Mouse (Mus musculus) embryonic facial prominence, embryonic 13.5 days (tissue): ENCODE results near the gene Kcnip4. TPM values are rescaled to one million over a fixed set of nuclear protein-coding genes. Genes with fewer than 3 reads are reported as not detected.

Source experiments
- ATAC-seq: fragments of 200-750 bp; cut with Nextera tagmentation; 2 replicates; pipeline ENCODE4 v1.8.0; 2017; ENCODE audit warnings: low read depth; ENCODE audit not compliant: insufficient number of reproducible peaks, insufficient read depth, low FRiP score, low TSS enrichment
- H3K27ac ChIP-seq: fragments of 300-500 bp; sonication (generic); 2 replicates; pipeline ENCODE4 v1.5.1; 2015; ENCODE audit warnings: moderate library complexity, mild to moderate bottlenecking, inconsistent platforms
- H3K27me3 ChIP-seq: fragments of 300-500 bp; sonication (generic); 2 replicates; pipeline ENCODE4 v1.6.1; 2015; ENCODE audit warnings: mild to moderate bottlenecking, inconsistent platforms
- H3K36me3 ChIP-seq: fragments of 300-500 bp; sonication (generic); 2 replicates; pipeline ENCODE4 v1.6.1; 2015; ENCODE audit warnings: mild to moderate bottlenecking, inconsistent platforms
- H3K4me1 ChIP-seq: fragments of 300-500 bp; sonication (generic); 2 replicates; pipeline ENCODE4 v1.6.1; 2015; ENCODE audit warnings: inconsistent platforms
- H3K4me2 ChIP-seq: fragments of 300-500 bp; sonication (generic); 2 replicates; pipeline ENCODE4 v1.6.1; 2015; ENCODE audit warnings: moderate library complexity, mild to moderate bottlenecking, inconsistent platforms
- H3K4me3 ChIP-seq: fragments of 300-500 bp; sonication (generic); 2 replicates; pipeline ENCODE4 v1.5.1; 2015; ENCODE audit warnings: mild to moderate bottlenecking, inconsistent platforms
- H3K9ac ChIP-seq: fragments of 300-500 bp; sonication (generic); 2 replicates; pipeline ENCODE4 v1.6.1; 2015; ENCODE audit warnings: mild to moderate bottlenecking, inconsistent platforms
- H3K9me3 ChIP-seq: fragments of 300-500 bp; sonication (generic); 2 replicates; pipeline ENCODE4 v1.6.1; 2016; ENCODE audit warnings: inconsistent platforms
- WGBS: fragments of 180-500 bp; shearing (Covaris S2); methylation state at CpG from one replicate; pipeline ENCODE4 v1.1.7; 2015; ENCODE audit warnings: mixed read lengths; 5-methylcytosine and 5-hydroxymethylcytosine counted together
- polyA plus RNA-seq: library from polyadenylated mRNA; unstranded; fragments of >200 nt; fragmentation: Nextera tagmentation; extraction: Ambion mirVana; gene quantifications from 2 replicates; pipeline ENCODE4 v1.2.1, GENCODE M21; 2015

Gene Kcnip4
- polyA plus RNA-seq, 1 experiment from 2014 or later: 5.1 TPM

GRCm38 (mm10) chr5:49047960-49048359 is 476.7 kb downstream of the Kcnip4 start:
- 79% methylated on average over 1 of the region's 1 CpGs for WGBS

DNA sequence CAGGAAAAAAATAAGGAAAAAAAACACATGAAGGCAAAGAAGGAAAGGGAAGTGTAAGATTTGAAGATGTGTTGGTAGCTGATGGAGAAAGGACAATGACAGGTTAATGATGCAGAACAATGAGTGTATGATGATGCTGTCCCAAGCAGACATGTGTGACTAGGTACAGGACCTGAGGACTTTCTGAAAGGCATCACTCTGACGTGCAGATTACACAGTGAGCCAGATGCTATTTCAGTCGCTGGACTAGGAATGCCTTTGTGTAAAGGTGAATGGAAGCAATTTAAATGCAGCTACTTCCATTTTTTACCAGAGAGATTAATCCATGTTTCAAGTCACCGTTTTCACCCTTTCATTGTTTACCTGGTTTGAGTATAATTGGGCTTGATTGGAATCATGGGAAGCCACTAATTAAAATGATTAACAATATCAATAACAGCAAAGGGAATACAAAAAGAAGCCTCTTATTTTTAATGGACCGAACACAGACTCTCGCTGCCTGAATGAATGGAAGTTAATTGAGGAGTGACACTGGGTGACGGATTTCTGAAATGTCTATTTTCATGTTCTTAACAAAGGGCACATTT is 483.4 kb downstream of the Kcnip4 start:
- ATAC-seq: no peak
- Histone ChIP-seq H3K27me3 (no peaks in the 10 kb centered on the region), H3K4me3 (no peak overlapping the region), H3K4me2 (no peak overlapping the region), H3K9ac (no peak overlapping the region), H3K4me1 (no peaks in the 10 kb centered on the region), H3K27ac (no peak overlapping the region), H3K9me3 (no peaks in the 10 kb centered on the region), H3K36me3 (no peaks in the 10 kb centered on the region)
- whole genome bisulfite sequencing: 49% methylated on average over 6 of the region's 6 CpGs

More at GRCm38 (mm10) chr5:49047960-49048359, 476.7 kb downstream of the Kcnip4 start:
- Histone ChIP-seq H3K4me3 (no peak overlapping the region), H3K9ac (no peak overlapping the region), H3K4me1 (no peaks in the 10 kb centered on the region), H3K9me3 (no peaks in the 10 kb centered on the region), H3K27me3 (no peaks in the 10 kb centered on the region), H3K36me3 (no peaks in the 10 kb centered on the region), H3K27ac (no peak overlapping the region), H3K4me2 (no peak overlapping the region)
- no peak for ATAC-seq

DNA sequence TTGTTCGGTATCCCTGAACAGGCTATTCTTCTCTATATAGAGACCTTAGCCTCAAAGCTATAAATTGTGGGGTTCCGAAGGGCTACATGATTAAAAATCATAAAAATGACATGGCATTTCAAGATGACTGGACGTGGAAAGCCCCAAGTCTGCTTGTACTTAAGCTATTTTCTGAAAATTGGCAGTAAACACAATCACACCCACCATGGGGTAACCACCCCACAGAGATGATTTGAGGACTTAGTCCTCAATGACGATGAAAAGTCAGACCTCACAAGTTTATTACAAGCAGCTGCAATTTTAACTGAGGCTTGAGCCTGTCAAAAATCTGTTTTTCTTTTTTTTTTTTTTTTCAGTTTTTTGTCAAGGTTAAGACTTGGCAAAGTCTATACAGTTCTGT is 527.3 kb downstream of the Kcnip4 start:
- Histone ChIP-seq H3K4me3 (no peak overlapping the region), H3K36me3 (no peaks in the 10 kb centered on the region), H3K27me3 (no peaks in the 10 kb centered on the region), H3K4me1 (no peaks in the 10 kb centered on the region), H3K4me2 (no peak overlapping the region), H3K9me3 (no peaks in the 10 kb centered on the region), H3K27ac (no peak overlapping the region), H3K9ac (no peak overlapping the region)
- WGBS: 53% methylated on average over 4 of the region's 4 CpGs
- no peak for ATAC-seq

DNA sequence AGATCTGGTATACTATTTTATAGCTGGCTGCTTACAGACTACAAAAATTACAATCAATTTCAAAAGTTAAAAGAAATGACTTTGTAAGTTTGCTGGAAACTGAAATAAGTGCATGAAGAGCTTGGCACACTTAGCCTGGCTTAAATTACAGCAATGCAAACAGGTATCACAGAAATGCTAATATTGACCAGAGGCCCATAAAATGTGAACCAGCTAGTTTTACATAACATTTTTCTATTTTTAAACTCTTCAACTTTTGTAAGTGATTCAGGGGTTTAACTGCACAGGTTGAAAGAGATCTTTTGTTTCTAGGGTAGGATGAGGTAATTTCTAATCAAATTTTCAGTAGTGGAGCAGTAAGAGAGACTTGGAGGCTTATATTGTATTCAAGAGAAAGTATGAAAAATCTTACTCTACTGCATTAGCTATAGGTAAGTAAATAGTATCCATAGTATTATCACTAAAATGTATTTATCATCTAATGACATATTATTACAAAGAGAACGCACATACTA is 535.5 kb downstream of the Kcnip4 start:
- 88% methylated on average over 1 of the region's 1 CpGs for WGBS
- ATAC-seq: no peak
- H3K36me3 ChIP-seq: no peaks in the 10 kb centered on the region
- H3K4me3 ChIP-seq: no peak overlapping the region
- no peak overlapping the region for H3K27ac ChIP-seq
- H3K4me1 ChIP-seq: no peaks in the 10 kb centered on the region
- H3K4me2 ChIP-seq: no peak overlapping the region
- H3K9me3 ChIP-seq: no peaks in the 10 kb centered on the region
- no peaks in the 10 kb centered on the region for H3K27me3 ChIP-seq
- H3K9ac ChIP-seq: no peak overlapping the region

- no peaks in the 10 kb centered on the region for H3K4me1 ChIP-seq
- 90% methylated on average over 2 of the region's 2 CpGs for WGBS
- ATAC-seq: no peak
- H3K27me3 ChIP-seq: no peaks in the 10 kb centered on the region
- H3K27ac ChIP-seq: no peak overlapping the region
- H3K9me3 ChIP-seq: no peaks in the 10 kb centered on the region
- no peak overlapping the region for H3K4me3 ChIP-seq
- H3K4me2 ChIP-seq: no peak overlapping the region
- no peak overlapping the region for H3K9ac ChIP-seq
- no peaks in the 10 kb centered on the region for H3K36me3 ChIP-seq
Observed at GRCm38 (mm10) chr5:48942378-48943088, 582.2 kb downstream of the Kcnip4 start.

GRCm38 (mm10) chr5:48931881-48932280 is 592.8 kb downstream of the Kcnip4 start:
- Histone ChIP-seq H3K4me1 (no peaks in the 10 kb centered on the region), H3K27me3 (no peaks in the 10 kb centered on the region), H3K9me3 (no peaks in the 10 kb centered on the region), H3K4me3 (no peak overlapping the region), H3K4me2 (no peak overlapping the region), H3K36me3 (no peaks in the 10 kb centered on the region), H3K27ac (no peak overlapping the region), H3K9ac (no peak overlapping the region)
- ATAC-seq: no peak
- 92% methylated on average over 2 of the region's 2 CpGs for WGBS

GRCm38 (mm10) chr5:48890216-48890615 is 634.5 kb downstream of the Kcnip4 start:
- no peaks in the 10 kb centered on the region for H3K36me3 ChIP-seq
- peaks cover 4% of the 10 kb centered on the region; the same call in 1 of the 2 replicates for H3K4me1 ChIP-seq
- no peak for ATAC-seq
- peak overlapping the region; percentile 34 for H3K4me3 ChIP-seq
- 72% methylated on average over 8 of the region's 8 CpGs for WGBS
- H3K4me2 ChIP-seq: peak overlapping the region; percentile 60
- H3K27ac ChIP-seq: no peak overlapping the region
- H3K9me3 ChIP-seq: no peaks in the 10 kb centered on the region
- H3K27me3 ChIP-seq: no peaks in the 10 kb centered on the region
- peak overlapping the region; percentile 52; the same call in 1 of the 2 replicates for H3K9ac ChIP-seq

GRCm38 (mm10) chr5:48889395-48890194 is 635.1 kb downstream of the Kcnip4 start:
- H3K4me3 ChIP-seq: peak overlapping the region; percentile 34
- WGBS: 10% methylated on average over 18 of the region's 18 CpGs
- H3K27ac ChIP-seq: no peak overlapping the region
- no peaks in the 10 kb centered on the region for H3K27me3 ChIP-seq
- no peaks in the 10 kb centered on the region for H3K9me3 ChIP-seq
- H3K4me1 ChIP-seq: peaks cover 4% of the 10 kb centered on the region; the same call in 1 of the 2 replicates
- ATAC-seq: 0 out of 2 replicates have a peak, but pooled peaks have one; percentile 26
- no peaks in the 10 kb centered on the region for H3K36me3 ChIP-seq
- peak overlapping the region; percentile 52; the same call in 1 of the 2 replicates for H3K9ac ChIP-seq
- peak overlapping the region; percentile 60 for H3K4me2 ChIP-seq

- H3K9me3 ChIP-seq: no peaks in the 10 kb centered on the region
- H3K4me1 ChIP-seq: no peaks in the 10 kb centered on the region
- no peak overlapping the region for H3K27ac ChIP-seq
- H3K4me3 ChIP-seq: no peak overlapping the region
- WGBS: 68% methylated on average over 2 of the region's 2 CpGs
- H3K9ac ChIP-seq: no peak overlapping the region
- no peaks in the 10 kb centered on the region for H3K36me3 ChIP-seq
- no peaks in the 10 kb centered on the region for H3K27me3 ChIP-seq
- ATAC-seq: no peak
- H3K4me2 ChIP-seq: no peak overlapping the region
Observed at GRCm38 (mm10) chr5:48878081-48878480, 646.6 kb downstream of the Kcnip4 start.

GRCm38 (mm10) chr5:48864268-48864967 is 660.3 kb downstream of the Kcnip4 start:
- Histone ChIP-seq H3K9ac (no peak overlapping the region), H3K27ac (no peak overlapping the region), H3K4me3 (no peak overlapping the region), H3K4me2 (no peak overlapping the region), H3K36me3 (no peaks in the 10 kb centered on the region), H3K4me1 (no peaks in the 10 kb centered on the region), H3K9me3 (no peaks in the 10 kb centered on the region), H3K27me3 (no peaks in the 10 kb centered on the region)
- WGBS: 67% methylated on average over 3 of the region's 3 CpGs
- ATAC-seq: no peak

- Histone ChIP-seq H3K27me3 (no peaks in the 10 kb centered on the region), H3K36me3 (no peaks in the 10 kb centered on the region), H3K27ac (no peak overlapping the region), H3K9me3 (no peaks in the 10 kb centered on the region), H3K4me1 (no peaks in the 10 kb centered on the region), H3K9ac (no peak overlapping the region), H3K4me2 (no peak overlapping the region), H3K4me3 (no peak overlapping the region)
- no peak for ATAC-seq
- WGBS: 50% methylated on average over 2 of the region's 2 CpGs
Observed at GRCm38 (mm10) chr5:48840971-48841370, 683.7 kb downstream of the Kcnip4 start.
